In the genomic region with DNA sequence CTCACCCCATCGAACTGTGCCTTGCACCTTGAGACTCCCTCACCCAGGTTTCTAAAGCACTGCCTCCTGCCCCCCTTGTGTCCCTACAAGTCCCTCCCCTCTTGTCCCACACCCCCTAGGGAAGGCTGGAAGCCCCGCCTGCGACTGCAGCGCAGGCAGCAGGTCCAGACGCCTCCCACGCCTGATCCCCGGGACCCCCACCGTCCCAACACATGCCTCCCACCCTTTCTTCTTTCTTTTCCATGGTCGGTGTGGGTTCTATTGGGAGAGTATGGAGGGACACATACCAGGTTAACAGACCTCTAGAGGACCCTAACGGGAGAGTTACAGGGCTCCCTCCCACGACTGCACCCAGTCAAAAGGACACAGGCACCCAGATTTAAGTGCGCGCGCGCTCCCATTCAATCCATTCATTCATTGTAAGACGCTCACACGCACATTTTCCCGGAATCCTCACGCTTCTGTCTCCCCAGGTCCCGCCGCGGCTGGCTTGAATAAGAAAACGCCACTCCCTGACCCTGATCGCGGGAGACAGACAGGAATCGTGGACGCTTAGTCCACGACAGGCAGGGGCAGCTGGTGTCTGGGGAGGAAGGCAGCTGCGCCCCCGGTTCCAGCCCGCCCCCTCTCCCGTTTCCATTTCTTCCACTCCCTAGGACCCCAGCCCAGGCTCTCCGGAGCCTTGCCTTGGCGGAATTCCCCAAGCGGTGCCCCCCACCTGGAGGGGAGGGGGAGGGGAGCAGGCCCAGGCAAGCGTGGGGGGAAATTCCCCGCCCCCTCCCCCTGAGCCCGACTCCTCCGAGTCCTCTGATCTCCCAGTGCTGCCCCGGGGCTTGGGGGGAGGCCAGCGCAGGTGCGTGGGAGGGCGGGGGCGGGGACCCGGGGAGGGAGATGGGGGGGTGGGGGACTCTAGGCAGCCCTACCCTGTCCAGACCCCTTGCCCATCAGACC, we compare ENCODE assay signal across 8 mouse cellular contexts. TPM values are rescaled to one million over a fixed set of nuclear protein-coding genes. Genes with fewer than 3 reads are reported as not detected.
DNase-seq lines count a peak whose midpoint lies in the region; ATAC-seq and TF ChIP-seq lines count a peak whose summit lies in the region.

A gene (minus strand): TSS at position 533 of the 951 bp plus-strand sequence.

- DNase-seq in lung, postnatal 0 days (ENCODE audit: low spot score) = no peak
- DNase-seq in lung, postnatal 36 days = no peak
- DNase-seq in thymus, postnatal 25 days = peak; percentile 34
- DNase-seq in layer of hippocampus, adult 18-20 months (ENCODE audit: low spot score in 2 of 2) = no peak
- DNase-seq in urinary bladder, postnatal 10 days (ENCODE audit: low spot score) = no peak
- no peak for DNase-seq in left cerebral cortex, postnatal 25 days (ENCODE audit: low spot score in 2 of 2)

- no peaks in the 10 kb centered on the region for H3K36me3 ChIP-seq in lung, postnatal 0 days (ENCODE audit: insufficient read depth, low read length)
- H3K36me3 ChIP-seq in forebrain, embryonic 12.5 days (replicated peaks) = no peaks in the 10 kb centered on the region
- H3K36me3 ChIP-seq in liver, embryonic 16.5 days (ENCODE audit: control insufficient read depth, insufficient read depth) = no peaks in the 10 kb centered on the region

- 0 out of 2 replicates have a peak within 1 kb of the TSS, but pooled peaks have one; percentile 3 for H3K9ac ChIP-seq in lung, postnatal 0 days (replicated peaks; ENCODE audit: low read depth)
- peak within 1 kb of the TSS; percentile 44 for H3K9ac ChIP-seq in forebrain, embryonic 12.5 days
- no peak within 1 kb of the TSS for H3K9ac ChIP-seq in liver, embryonic 16.5 days (ENCODE audit: low read depth, low read length)

- TF ChIP-seq CTCF in lung, postnatal 0 days (IDR thresholded peaks at IDR 0.05) = no peak

- H3K9me3 ChIP-seq in lung, postnatal 0 days (ENCODE audit: low read length) = no peaks in the 10 kb centered on the region
- H3K9me3 ChIP-seq in forebrain, embryonic 12.5 days = no peaks in the 10 kb centered on the region
- no peaks in the 10 kb centered on the region for H3K9me3 ChIP-seq in liver, embryonic 16.5 days (replicated peaks; ENCODE audit: control insufficient read depth, low read length)

- H3K27ac ChIP-seq in lung, postnatal 0 days (ENCODE audit: low read length) = no peak within 1 kb of the TSS
- no peak within 1 kb of the TSS for H3K27ac ChIP-seq in forebrain, embryonic 12.5 days
- no peak within 1 kb of the TSS for H3K27ac ChIP-seq in liver, embryonic 16.5 days (ENCODE audit: low read length)

- no peak for ATAC-seq in lung, postnatal 0 days
- no peak for ATAC-seq in forebrain, embryonic 12.5 days (ENCODE audit: low FRiP score)
- no peak for ATAC-seq in liver, embryonic 16.5 days (ENCODE audit: low read depth)

- peak within 1 kb of the TSS; percentile 28; the same call in 1 of the 2 replicates for H3K4me2 ChIP-seq in lung, postnatal 0 days (replicated peaks; ENCODE audit: low read depth, low read length)
- peak within 1 kb of the TSS; percentile 65 for H3K4me2 ChIP-seq in forebrain, embryonic 12.5 days
- peak within 1 kb of the TSS; percentile 15; the same call in 1 of the 2 replicates for H3K4me2 ChIP-seq in liver, embryonic 16.5 days (ENCODE audit: low read depth, low read length)

- H3K4me3 ChIP-seq in lung, postnatal 0 days (ENCODE audit: low read depth, low read length) = peak within 1 kb of the TSS; percentile 17; the same call in 1 of the 2 replicates
- peak within 1 kb of the TSS; percentile 32 for H3K4me3 ChIP-seq in forebrain, embryonic 12.5 days (replicated peaks)
- no peak within 1 kb of the TSS for H3K4me3 ChIP-seq in liver, embryonic 16.5 days (ENCODE audit: low read depth, low read length)

- 1% methylated on average over 35 of the region's 45 CpGs for WGBS in lung, postnatal 0 days
- under 1% methylated on average over 39 of the region's 45 CpGs for WGBS in forebrain, embryonic 12.5 days
- WGBS in liver, embryonic 16.5 days (ENCODE audit: insufficient replicate concordance) = 3% methylated on average over 43 of the region's 45 CpGs

- peaks cover 19% of the 10 kb centered on the region for H3K4me1 ChIP-seq in lung, postnatal 0 days (ENCODE audit: insufficient read depth, low read depth, low read length)
- peaks cover 31% of the 10 kb centered on the region for H3K4me1 ChIP-seq in forebrain, embryonic 12.5 days
- H3K4me1 ChIP-seq in liver, embryonic 16.5 days (ENCODE audit: control insufficient read depth, low read depth, low read length) = peaks cover 20% of the 10 kb centered on the region

- intact Hi-C loops in left cerebral cortex, postnatal 25 days (cut with DNase I) = no loop called here

- no peak for TF ChIP-seq EP300 in lung, postnatal 0 days (IDR thresholded peaks at IDR 0.05)

- H3K27me3 ChIP-seq in lung, postnatal 0 days (replicated peaks; ENCODE audit: insufficient read depth, low read length) = peaks cover 50% of the 10 kb centered on the region
- H3K27me3 ChIP-seq in forebrain, embryonic 12.5 days = peaks cover 82% of the 10 kb centered on the region
- peaks cover 74% of the 10 kb centered on the region for H3K27me3 ChIP-seq in liver, embryonic 16.5 days (ENCODE audit: control insufficient read depth, insufficient read depth, low read depth, low read length)

RNA-seq across cellular contexts. Expression of the gene that starts here (rescaled TPM):
- polyA plus RNA-seq in lung, postnatal 0 days (2015; fragmentation: Nextera tagmentation; extraction: Ambion mirVana) = 0.41 and 0.52 TPM in 2 replicates
- polyA plus RNA-seq in forebrain, embryonic 12.5 days (2016; fragmentation: Nextera tagmentation; extraction: Ambion mirVana) = 1.4 and 1.6 TPM in 2 replicates
- polyA plus RNA-seq in liver, embryonic 16.5 days (2015; fragmentation: Nextera tagmentation; extraction: Ambion mirVana) = not detected in 2 replicates
- total RNA-seq in layer of hippocampus, adult 18-20 months (2021) = under 1 TPM; 0.30 to 0.52 TPM
- total RNA-seq in left cerebral cortex, postnatal 25 days (2021) = under 1 TPM; 0.60 to 0.71 TPM

Comparison
In these comparisons a context has a peak if more than half of its experiments do, and no peak if none do; other contexts are left out.
1. H3K4me2 ChIP-seq: peak in every context shown above with its lines; median percentile 65 in forebrain, embryonic 12.5 days; 28 in lung, postnatal 0 days; 15 in liver, embryonic 16.5 days.